Mouse (Mus musculus) neural tube, embryonic 11.5 days (tissue): ENCODE data around the gene E2f1. TPM values are rescaled to one million over a fixed set of nuclear protein-coding genes. Genes with fewer than 3 reads are reported as not detected.

Source experiments
- ATAC-seq: fragments of 200-750 bp; cut with Nextera tagmentation; 2 replicates; pipeline ENCODE4 v1.8.0; 2017; ENCODE audit warnings: moderate number of reproducible peaks, mild to moderate bottlenecking, moderate TSS enrichment, moderate library complexity; ENCODE audit not compliant: insufficient read depth, low FRiP score, low TSS enrichment
- DNase-seq: peaks from one replicate; pipeline ENCODE4 v3.0.0-alpha.2; 2015; ENCODE audit warnings: low spot score
- H3K27ac ChIP-seq: fragments of 300-500 bp; sonication (generic); 2 replicates; pipeline ENCODE4 v1.5.1; 2014; ENCODE audit warnings: low read depth, mild to moderate bottlenecking, low read length
- H3K27me3 ChIP-seq: fragments of 300-500 bp; sonication (generic); 2 replicates; pipeline ENCODE4 v1.6.1; 2014; ENCODE audit warnings: mild to moderate bottlenecking, low read length, mixed read lengths; ENCODE audit not compliant: control insufficient read depth, insufficient read depth
- H3K36me3 ChIP-seq: fragments of 300-500 bp; sonication (generic); 2 replicates; pipeline ENCODE4 v1.6.1; 2014; ENCODE audit warnings: mild to moderate bottlenecking, low read length, moderate library complexity, mixed read lengths; ENCODE audit not compliant: control insufficient read depth, insufficient read depth
- H3K4me1 ChIP-seq: fragments of 300-500 bp; sonication (generic); 2 replicates; pipeline ENCODE4 v1.6.1; 2014; ENCODE audit warnings: low read length, mixed read lengths; ENCODE audit not compliant: control insufficient read depth, insufficient read depth
- H3K4me2 ChIP-seq: fragments of 300-500 bp; sonication (generic); 2 replicates; pipeline ENCODE4 v1.6.1; 2014; ENCODE audit warnings: low read depth, mild to moderate bottlenecking, moderate library complexity
- H3K4me3 ChIP-seq: fragments of 300-500 bp; sonication (generic); 2 replicates; pipeline ENCODE4 v1.5.1; 2014; ENCODE audit warnings: low read depth, low read length
- H3K9ac ChIP-seq: fragments of 300-500 bp; sonication (generic); 2 replicates; pipeline ENCODE4 v1.6.1; 2014; ENCODE audit warnings: mild to moderate bottlenecking, low read length
- H3K9me3 ChIP-seq: fragments of 300-500 bp; sonication (generic); 2 replicates; pipeline ENCODE4 v1.6.1; 2016; ENCODE audit warnings: low read length; ENCODE audit not compliant: control insufficient read depth
- WGBS: fragments of 180-500 bp; shearing (Covaris S2); extraction: QIAGEN DNeasy Blood & Tissue Kit; methylation state at CpG from one replicate; pipeline ENCODE4 v1.1.7; 2014; 5-methylcytosine and 5-hydroxymethylcytosine counted together
- polyA plus RNA-seq: library from polyadenylated mRNA; unstranded; fragments of >200 nt; fragmentation: Nextera tagmentation; extraction: Ambion mirVana; gene quantifications from 2 replicates; pipeline ENCODE4 v1.2.1, GENCODE M21; 2014

Gene E2f1
- polyA plus RNA-seq, 1 experiment from 2014 or later, result 13.9 TPM

DNA sequence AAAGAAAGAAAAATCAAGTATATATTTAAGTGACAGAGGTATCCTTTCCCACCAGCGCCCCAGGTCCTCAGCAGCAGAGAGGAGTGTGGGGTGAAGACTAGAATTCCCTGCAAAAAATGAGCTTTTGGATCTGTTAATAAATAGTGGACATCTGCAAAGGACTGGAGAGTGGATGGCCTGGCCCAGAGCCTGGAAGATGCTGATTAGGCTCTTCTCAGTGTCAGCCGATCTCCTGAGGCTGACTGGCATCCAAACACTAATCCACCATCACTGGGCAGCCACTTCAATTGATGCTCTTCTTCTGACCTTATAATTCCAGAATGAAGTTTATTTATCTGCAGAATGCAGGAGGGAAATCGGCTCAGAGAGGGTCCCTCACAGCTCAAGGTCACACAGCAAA, 3.3 kb upstream of the E2f1 start:
- H3K27ac ChIP-seq, result no peak overlapping the region
- H3K36me3 ChIP-seq, result no peaks in the 10 kb centered on the region
- H3K27me3 ChIP-seq, result no peaks in the 10 kb centered on the region
- H3K4me2 ChIP-seq, result no peak overlapping the region
- H3K4me3 ChIP-seq, result no peak overlapping the region
- H3K9me3 ChIP-seq, result no peaks in the 10 kb centered on the region
- 89% methylated on average over 3 of the region's 3 CpGs for WGBS
- no peak overlapping the region for H3K9ac ChIP-seq
- peaks cover 22% of the 10 kb centered on the region for H3K4me1 ChIP-seq
- DNase-seq (no peak), ATAC-seq (no peak)

DNA sequence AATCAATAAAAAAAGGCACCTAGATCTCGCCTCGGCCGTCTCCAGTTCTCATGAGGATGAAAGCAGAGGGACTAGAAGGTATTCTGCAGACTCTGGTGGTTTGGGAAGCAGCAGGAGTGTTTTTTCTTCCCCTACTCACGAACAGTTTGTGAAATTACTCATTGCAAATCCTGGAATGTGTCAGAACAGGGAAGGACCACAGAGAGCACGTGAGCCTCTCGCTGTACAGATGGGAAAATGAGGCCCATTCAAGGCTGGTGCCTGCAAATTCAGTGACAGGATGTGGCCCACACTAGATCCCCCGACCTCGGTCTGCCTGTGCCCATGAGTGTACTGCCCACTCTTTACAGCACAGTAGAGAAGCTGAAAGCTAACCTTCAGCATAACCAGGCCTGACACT, 2.3 kb upstream of the E2f1 start:
- WGBS, result 76% methylated on average over 8 of the region's 8 CpGs
- no peak overlapping the region for H3K27ac ChIP-seq
- DNase-seq, result no peak
- H3K4me1 ChIP-seq, result peaks cover 18% of the 10 kb centered on the region
- no peaks in the 10 kb centered on the region for H3K9me3 ChIP-seq
- H3K4me2 ChIP-seq, result no peak overlapping the region
- H3K9ac ChIP-seq, result no peak overlapping the region
- no peaks in the 10 kb centered on the region for H3K36me3 ChIP-seq
- H3K27me3 ChIP-seq, result no peaks in the 10 kb centered on the region
- no peak for ATAC-seq
- no peak overlapping the region for H3K4me3 ChIP-seq

DNA sequence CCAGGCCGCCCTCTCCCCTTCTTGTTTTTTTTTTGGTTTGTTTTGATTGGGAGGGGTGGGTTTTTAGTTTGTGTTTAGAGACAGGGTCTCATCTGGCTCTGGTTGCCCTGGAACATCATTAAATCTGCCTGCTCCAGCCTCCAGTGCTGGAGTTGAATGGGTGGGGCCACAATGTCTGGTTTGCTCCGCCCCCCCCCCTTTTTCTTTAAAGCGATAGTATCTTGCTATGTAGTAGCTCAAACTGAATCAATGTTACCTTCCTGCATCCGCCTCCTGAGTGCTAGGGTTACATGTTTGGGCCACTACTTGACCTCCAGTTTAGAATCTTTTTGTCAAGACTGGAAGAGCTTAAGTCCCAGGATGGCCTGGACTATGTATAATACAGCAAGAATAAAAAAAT, 1.6 kb upstream of the E2f1 start:
- no peak for DNase-seq
- Histone ChIP-seq H3K9me3 (no peaks in the 10 kb centered on the region), H3K27ac (no peak overlapping the region), H3K4me3 (no peak overlapping the region), H3K4me1 (peaks cover 21% of the 10 kb centered on the region), H3K9ac (no peak overlapping the region), H3K27me3 (no peaks in the 10 kb centered on the region), H3K36me3 (no peaks in the 10 kb centered on the region), H3K4me2 (no peak overlapping the region)
- WGBS, result 78% methylated on average over 4 of the region's 4 CpGs
- no peak for ATAC-seq

DNA sequence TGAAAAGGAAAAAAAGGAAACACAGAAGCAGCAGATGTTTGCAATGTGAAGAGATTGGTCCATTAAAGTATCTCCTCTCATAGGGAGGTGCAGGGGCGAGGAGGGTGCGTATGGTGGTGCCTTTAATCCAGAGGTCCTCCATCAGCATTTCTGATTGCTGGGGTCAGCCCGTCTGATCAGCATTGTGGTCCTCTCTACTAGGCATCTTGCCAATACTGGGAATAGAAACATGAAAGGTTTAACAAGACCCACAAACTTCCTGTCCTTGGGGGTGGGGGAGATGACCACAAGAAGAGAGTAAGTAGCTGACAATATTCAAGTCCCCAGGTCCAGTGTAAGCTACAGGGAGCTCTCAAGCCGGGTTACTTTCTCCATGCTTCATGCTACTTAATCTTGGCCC, 974 bp upstream of the E2f1 start:
- no peaks in the 10 kb centered on the region for H3K36me3 ChIP-seq
- ATAC-seq, result no peak
- 63% methylated on average over 4 of the region's 4 CpGs for WGBS
- H3K9ac ChIP-seq, result no peak overlapping the region
- no peak overlapping the region for H3K4me2 ChIP-seq
- no peaks in the 10 kb centered on the region for H3K27me3 ChIP-seq
- H3K9me3 ChIP-seq, result no peaks in the 10 kb centered on the region
- no peak overlapping the region for H3K4me3 ChIP-seq
- no peak overlapping the region for H3K27ac ChIP-seq
- no peak for DNase-seq
- H3K4me1 ChIP-seq, result peaks cover 26% of the 10 kb centered on the region

DNA sequence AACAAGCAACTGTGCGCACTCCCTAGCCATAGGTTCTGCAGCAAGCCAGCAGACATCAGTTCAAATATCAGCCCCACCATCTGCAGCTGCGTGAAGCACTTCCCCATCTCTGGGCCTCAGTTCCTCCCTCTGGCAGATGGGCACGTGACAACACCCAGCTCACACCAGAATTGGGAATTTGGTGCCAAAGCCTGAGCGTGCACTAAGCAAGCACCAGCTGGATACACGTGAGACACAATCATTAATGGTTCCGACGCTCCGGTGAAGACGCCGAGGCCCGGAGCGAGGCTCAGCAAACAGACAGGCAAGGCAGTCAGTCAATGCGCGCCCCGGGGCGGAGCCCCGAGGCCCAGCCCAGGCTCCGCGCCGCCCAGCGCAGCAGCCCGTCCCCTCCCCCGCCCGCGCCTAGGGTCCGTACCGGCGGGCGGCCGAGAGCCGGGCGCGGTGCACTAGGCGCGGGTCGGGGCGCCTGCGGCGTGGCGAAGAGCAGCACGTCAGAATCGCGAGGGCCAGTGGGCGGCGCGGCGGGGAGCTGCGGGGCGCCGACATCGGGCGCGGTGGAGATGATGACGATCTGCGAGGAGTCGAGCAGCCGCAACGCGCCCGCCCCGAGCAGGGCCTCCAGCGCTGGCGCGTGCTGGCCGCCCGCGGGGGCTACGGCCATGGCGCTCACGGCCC, 482 bp downstream of the E2f1 start:
- peak; percentile 71 for DNase-seq
- Histone ChIP-seq H3K4me2 (peak overlapping the region; percentile 76), H3K4me1 (peaks cover 27% of the 10 kb centered on the region), H3K9ac (peak overlapping the region; percentile 88), H3K9me3 (no peaks in the 10 kb centered on the region), H3K27ac (peak overlapping the region; percentile 85), H3K27me3 (no peaks in the 10 kb centered on the region), H3K36me3 (no peaks in the 10 kb centered on the region), H3K4me3 (peak overlapping the region; percentile 88)
- WGBS, result 0% methylated on average over 38 of the region's 70 CpGs
- peak; percentile 60 for ATAC-seq

DNA sequence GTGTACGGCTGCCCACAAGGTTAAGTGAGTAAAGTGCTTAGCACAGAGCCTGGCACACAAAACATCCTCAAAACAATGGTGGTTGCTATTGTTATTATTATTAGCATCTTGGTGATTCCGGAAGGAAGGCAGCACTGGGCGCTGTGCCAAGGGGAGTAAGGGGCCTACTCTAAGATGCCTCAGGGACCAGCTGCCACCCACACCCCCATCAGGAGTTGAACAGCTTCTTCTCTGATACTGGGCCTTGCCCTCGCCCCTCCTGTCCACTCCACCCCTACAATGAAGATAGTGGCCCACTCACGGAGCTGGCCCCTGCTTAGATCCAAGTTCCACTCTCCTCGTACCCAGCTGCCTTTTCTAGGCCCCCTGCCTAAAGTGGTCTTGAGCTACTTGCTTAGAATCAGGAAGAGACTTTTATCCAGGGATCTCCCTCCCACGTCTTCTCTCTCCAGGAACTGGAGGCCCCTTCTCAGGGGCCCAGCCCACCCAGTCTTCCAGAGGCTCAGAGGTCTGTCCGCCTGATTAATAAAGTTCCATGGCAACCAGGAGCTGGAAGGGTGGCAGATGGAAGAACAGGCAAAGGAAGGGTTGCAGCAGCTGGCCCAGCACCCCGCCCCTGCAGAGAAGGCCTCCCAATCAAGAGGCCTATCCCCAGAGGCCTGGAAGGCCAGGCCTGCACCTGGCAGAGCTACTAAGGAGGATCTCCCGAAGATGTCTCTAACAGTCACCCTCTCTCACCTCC, 1.2 kb downstream of the E2f1 start:
- no peaks in the 10 kb centered on the region for H3K9me3 ChIP-seq
- H3K4me1 ChIP-seq, result peaks cover 27% of the 10 kb centered on the region
- ATAC-seq (peak; percentile 23), DNase-seq (peak; percentile 62)
- H3K27me3 ChIP-seq, result no peaks in the 10 kb centered on the region
- H3K4me2 ChIP-seq, result peak overlapping the region; percentile 76
- 0 out of 2 replicates have a peak, but pooled peaks cover 2% of the 10 kb centered on the region for H3K36me3 ChIP-seq
- H3K27ac ChIP-seq, result peak overlapping the region; percentile 85
- WGBS, result 11% methylated on average over 10 of the region's 10 CpGs
- H3K9ac ChIP-seq, result peak overlapping the region; percentile 88
- peak overlapping the region; percentile 88 for H3K4me3 ChIP-seq

DNA sequence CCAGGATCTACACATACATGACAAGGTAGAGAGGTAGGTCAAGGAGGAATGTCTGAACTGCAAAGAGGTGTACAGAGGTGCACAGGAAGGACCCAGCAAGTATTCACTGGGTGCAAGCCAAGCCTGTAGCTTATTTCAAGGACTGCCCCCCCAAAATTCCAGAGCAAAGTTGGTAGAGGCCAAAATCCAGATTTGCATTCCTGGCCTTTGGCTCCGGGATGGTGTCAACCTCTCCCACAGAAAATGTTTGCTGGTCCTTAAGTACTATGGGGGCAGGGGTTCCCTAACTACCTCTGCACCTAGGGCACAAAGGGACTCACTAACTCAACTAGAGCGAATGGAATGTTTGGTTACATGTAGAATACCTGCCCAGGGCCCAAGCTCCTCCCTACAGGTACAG, 1.9 kb downstream of the E2f1 start:
- Histone ChIP-seq H3K27ac (peak overlapping the region; percentile 45; the same call in 1 of the 2 replicates), H3K27me3 (no peaks in the 10 kb centered on the region), H3K4me1 (peaks cover 27% of the 10 kb centered on the region), H3K4me3 (peak overlapping the region; percentile 88), H3K36me3 (peaks cover 7% of the 10 kb centered on the region), H3K9ac (no peak overlapping the region), H3K4me2 (peak overlapping the region; percentile 76), H3K9me3 (no peaks in the 10 kb centered on the region)
- ATAC-seq (no peak), DNase-seq (no peak)
- 78% methylated on average over 2 of the region's 2 CpGs for WGBS

DNA sequence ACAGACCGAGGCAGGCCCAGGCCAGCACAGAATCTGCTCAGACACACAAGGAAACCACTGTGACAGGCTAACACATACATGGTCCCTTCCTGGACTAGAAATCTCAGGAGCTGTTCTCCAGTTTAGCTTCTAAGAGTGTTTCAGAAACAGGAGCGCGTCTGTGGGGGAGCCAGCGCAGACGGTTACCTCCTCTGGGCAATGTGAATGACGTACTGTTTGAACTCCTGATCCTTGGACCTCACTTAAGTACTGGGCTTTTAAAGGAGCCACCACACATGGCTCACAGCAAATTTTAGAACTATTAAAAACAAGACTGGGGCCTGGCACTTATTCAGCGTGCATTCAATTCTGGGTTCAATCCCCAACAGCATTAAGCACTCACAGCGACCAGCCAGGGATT, 3.1 kb downstream of the E2f1 start:
- H3K9ac ChIP-seq, result peak overlapping the region; percentile 5; the same call in 1 of the 2 replicates
- no peaks in the 10 kb centered on the region for H3K9me3 ChIP-seq
- DNase-seq (no peak), ATAC-seq (no peak)
- H3K27ac ChIP-seq, result 0 out of 2 replicates have a peak overlapping the region, but pooled peaks have one; percentile 5
- H3K36me3 ChIP-seq, result peaks cover 9% of the 10 kb centered on the region
- H3K4me2 ChIP-seq, result peak overlapping the region; percentile 76; the same call in 1 of the 2 replicates
- no peaks in the 10 kb centered on the region for H3K27me3 ChIP-seq
- H3K4me1 ChIP-seq, result peaks cover 27% of the 10 kb centered on the region
- WGBS, result 51% methylated on average over 8 of the region's 8 CpGs
- H3K4me3 ChIP-seq, result no peak overlapping the region

DNA sequence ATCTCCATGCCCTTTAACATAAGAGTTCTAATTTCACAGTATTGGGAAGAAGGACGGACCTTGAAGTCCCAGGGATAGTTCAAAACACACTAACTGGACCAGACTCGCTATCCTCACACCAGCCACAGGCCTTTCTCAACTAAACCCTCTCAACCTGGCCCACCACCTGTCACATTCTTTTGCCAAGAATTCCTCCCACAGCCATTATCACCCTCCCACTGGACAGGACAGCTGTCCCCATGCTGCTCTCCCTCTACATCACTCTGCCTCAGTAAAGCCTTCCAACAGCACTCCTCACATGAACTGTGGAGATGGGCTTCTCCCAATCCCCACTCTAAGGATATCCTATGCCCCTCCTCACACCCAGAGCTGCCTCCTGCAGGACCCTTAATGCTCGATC, 4.1 kb downstream of the E2f1 start:
- Histone ChIP-seq H3K27ac (no peak overlapping the region), H3K9ac (no peak overlapping the region), H3K4me1 (peaks cover 27% of the 10 kb centered on the region), H3K27me3 (no peaks in the 10 kb centered on the region), H3K4me2 (no peak overlapping the region), H3K9me3 (no peaks in the 10 kb centered on the region), H3K36me3 (peaks cover 9% of the 10 kb centered on the region), H3K4me3 (no peak overlapping the region)
- ATAC-seq (no peak), DNase-seq (no peak)
- WGBS, result 66% methylated on average over 3 of the region's 3 CpGs
